Mouse (Mus musculus): ENCODE data around the gene Zfand4. TPM values are rescaled to one million over a fixed set of nuclear protein-coding genes. Genes with fewer than 3 reads are reported as not detected.

Gene Zfand4
- polyA plus RNA-seq, 1 experiment from 2014 or later = 8.3 TPM

GRCm38 (mm10) chr6:116266273-116267109, 2.5 kb downstream of the Zfand4 start:
- Histone ChIP-seq H3K4me3 (peak overlapping the region; percentile 12), H3K9ac (peak overlapping the region; percentile 40), H3K27ac (peak overlapping the region; percentile 45), H3K9me3 (no peaks in the 10 kb centered on the region), H3K27me3 (no peaks in the 10 kb centered on the region), H3K36me3 (peaks cover 12% of the 10 kb centered on the region), H3K4me1 (replicated peaks) (peaks cover 20% of the 10 kb centered on the region), H3K4me2 (peak overlapping the region; percentile 72)
- ATAC-seq (ENCODE audit: low FRiP score) = no peak
- 19% methylated on average over 11 of the region's 11 CpGs for WGBS

DNA sequence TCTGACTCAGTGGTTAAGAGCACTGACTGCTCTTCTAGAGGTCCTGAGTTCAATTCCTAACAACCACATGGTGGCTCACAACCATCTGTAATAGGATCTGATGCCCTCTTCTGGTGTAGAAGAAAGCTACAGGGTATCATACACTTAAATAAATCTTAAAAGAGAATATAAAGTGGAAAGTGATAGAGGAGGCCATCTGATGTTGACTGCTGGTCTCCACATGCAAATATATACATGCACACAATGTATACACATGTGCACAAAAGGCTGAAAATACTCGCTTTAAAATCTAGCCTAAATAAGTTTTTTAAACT, 3.0 kb downstream of the Zfand4 start:
- Histone ChIP-seq H3K27ac (no peak overlapping the region), H3K4me2 (no peak overlapping the region)

DNA sequence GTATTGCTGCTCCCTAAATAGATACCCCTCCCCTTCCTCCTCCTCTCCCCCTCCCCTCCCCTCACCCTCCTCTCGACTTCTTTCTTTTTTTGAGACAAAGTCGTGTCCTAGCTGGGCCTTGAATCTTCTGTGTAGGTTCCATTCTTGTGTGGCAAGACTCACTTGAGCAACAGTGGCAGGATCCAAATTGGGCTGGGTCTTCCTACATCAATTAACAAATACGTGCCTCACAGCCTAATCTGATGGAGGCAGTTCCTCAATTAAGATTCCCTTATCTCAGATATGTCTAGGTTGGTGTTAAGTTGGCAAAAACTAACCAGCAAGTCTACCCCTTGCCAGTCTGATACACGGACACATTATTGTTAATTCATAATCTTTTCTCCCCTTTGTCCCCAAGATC, 11.7 kb downstream of the Zfand4 start:
- 69% methylated on average over 4 of the region's 4 CpGs for WGBS
- H3K9me3 ChIP-seq = no peaks in the 10 kb centered on the region
- no peak overlapping the region for H3K4me2 ChIP-seq
- no peaks in the 10 kb centered on the region for H3K27me3 ChIP-seq
- H3K4me1 ChIP-seq (replicated peaks) = no peaks in the 10 kb centered on the region
- no peak overlapping the region for H3K4me3 ChIP-seq
- H3K9ac ChIP-seq = no peak overlapping the region
- no peak overlapping the region for H3K27ac ChIP-seq
- peaks cover 15% of the 10 kb centered on the region for H3K36me3 ChIP-seq
- ATAC-seq (ENCODE audit: low FRiP score) = no peak

More for the DNA sequence above, 3.0 kb downstream of the Zfand4 start:
- H3K4me3 ChIP-seq = no peak overlapping the region
- peaks cover 7% of the 10 kb centered on the region; the same call in 1 of the 2 replicates for H3K36me3 ChIP-seq
- H3K9me3 ChIP-seq = no peaks in the 10 kb centered on the region
- no peak for ATAC-seq (ENCODE audit: low FRiP score)
- H3K9ac ChIP-seq = no peak overlapping the region
- H3K4me1 ChIP-seq (replicated peaks) = peaks cover 20% of the 10 kb centered on the region
- 92% methylated on average over 1 of the region's 1 CpGs for WGBS
- no peaks in the 10 kb centered on the region for H3K27me3 ChIP-seq

GRCm38 (mm10) chr6:116278679-116279317, 14.8 kb downstream of the Zfand4 start:
- Histone ChIP-seq H3K9ac (no peak overlapping the region), H3K27me3 (no peaks in the 10 kb centered on the region), H3K36me3 (peaks cover 19% of the 10 kb centered on the region), H3K4me1 (replicated peaks) (no peaks in the 10 kb centered on the region), H3K9me3 (no peaks in the 10 kb centered on the region), H3K4me2 (no peak overlapping the region), H3K27ac (no peak overlapping the region), H3K4me3 (no peak overlapping the region)
- ATAC-seq (ENCODE audit: low FRiP score) = no peak
- WGBS = 82% methylated on average over 5 of the region's 5 CpGs

DNA sequence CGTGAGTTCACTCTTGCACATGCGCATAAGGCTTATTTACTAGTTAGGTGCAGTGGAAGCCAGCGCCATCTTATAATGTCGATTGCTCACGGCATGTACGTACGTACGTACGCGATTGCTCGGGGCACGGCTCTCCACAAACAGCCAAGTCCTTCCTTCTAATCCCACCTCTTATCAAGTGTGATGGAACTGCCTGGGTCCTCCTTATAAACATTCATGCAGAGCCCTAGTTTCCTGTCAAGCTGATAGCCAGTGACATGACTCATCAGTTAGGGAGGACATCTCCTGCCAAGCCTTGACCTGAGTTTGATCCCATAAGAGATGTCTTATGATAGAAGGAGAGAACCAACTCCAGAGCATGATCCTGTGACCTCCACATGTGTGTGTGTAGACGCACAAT, 17.0 kb downstream of the Zfand4 start:
- Histone ChIP-seq H3K27ac (no peak overlapping the region), H3K36me3 (peaks cover 8% of the 10 kb centered on the region; the same call in 1 of the 2 replicates), H3K4me3 (no peak overlapping the region), H3K4me1 (replicated peaks) (no peaks in the 10 kb centered on the region), H3K4me2 (no peak overlapping the region), H3K9ac (no peak overlapping the region), H3K9me3 (no peaks in the 10 kb centered on the region), H3K27me3 (no peaks in the 10 kb centered on the region)
- WGBS = 97% methylated on average over 13 of the region's 13 CpGs
- ATAC-seq (ENCODE audit: low FRiP score) = no peak

- Histone ChIP-seq H3K4me1 (replicated peaks) (no peaks in the 10 kb centered on the region), H3K27ac (no peak overlapping the region), H3K36me3 (peaks cover 4% of the 10 kb centered on the region; the same call in 1 of the 2 replicates), H3K4me2 (no peak overlapping the region), H3K9me3 (no peaks in the 10 kb centered on the region), H3K4me3 (no peak overlapping the region), H3K9ac (no peak overlapping the region), H3K27me3 (no peaks in the 10 kb centered on the region)
- 54% methylated on average over 4 of the region's 4 CpGs for WGBS
- no peak for ATAC-seq (ENCODE audit: low FRiP score)
These were observed 18.5 kb downstream of the Zfand4 start for GRCm38 (mm10) chr6:116282546-116282945.

GRCm38 (mm10) chr6:116283280-116283679, 19.3 kb downstream of the Zfand4 start:
- H3K27me3 ChIP-seq = no peaks in the 10 kb centered on the region
- WGBS = 61% methylated on average over 3 of the region's 3 CpGs
- H3K4me3 ChIP-seq = no peak overlapping the region
- H3K4me2 ChIP-seq = no peak overlapping the region
- H3K4me1 ChIP-seq (replicated peaks) = no peaks in the 10 kb centered on the region
- no peak overlapping the region for H3K9ac ChIP-seq
- no peak overlapping the region for H3K27ac ChIP-seq
- no peaks in the 10 kb centered on the region for H3K9me3 ChIP-seq
- H3K36me3 ChIP-seq = peaks cover 4% of the 10 kb centered on the region; the same call in 1 of the 2 replicates
- no peak for ATAC-seq (ENCODE audit: low FRiP score)

GRCm38 (mm10) chr6:116286321-116286720, 22.3 kb downstream of the Zfand4 start:
- no peak for ATAC-seq (ENCODE audit: low FRiP score)
- Histone ChIP-seq H3K4me2 (no peak overlapping the region), H3K36me3 (peaks cover 4% of the 10 kb centered on the region; the same call in 1 of the 2 replicates), H3K4me1 (replicated peaks) (no peaks in the 10 kb centered on the region), H3K4me3 (no peak overlapping the region), H3K9me3 (no peaks in the 10 kb centered on the region), H3K27me3 (no peaks in the 10 kb centered on the region), H3K27ac (no peak overlapping the region), H3K9ac (no peak overlapping the region)
- WGBS = 96% methylated on average over 4 of the region's 4 CpGs

- Histone ChIP-seq H3K4me1 (replicated peaks) (no peaks in the 10 kb centered on the region), H3K27ac (no peak overlapping the region), H3K4me2 (no peak overlapping the region), H3K9me3 (no peaks in the 10 kb centered on the region), H3K4me3 (no peak overlapping the region), H3K9ac (no peak overlapping the region), H3K36me3 (peaks cover 4% of the 10 kb centered on the region; the same call in 1 of the 2 replicates), H3K27me3 (no peaks in the 10 kb centered on the region)
- WGBS = 84% methylated on average over 5 of the region's 5 CpGs
- no peak for ATAC-seq (ENCODE audit: low FRiP score)
These were observed 23.0 kb downstream of the Zfand4 start for GRCm38 (mm10) chr6:116286870-116287575.

DNA sequence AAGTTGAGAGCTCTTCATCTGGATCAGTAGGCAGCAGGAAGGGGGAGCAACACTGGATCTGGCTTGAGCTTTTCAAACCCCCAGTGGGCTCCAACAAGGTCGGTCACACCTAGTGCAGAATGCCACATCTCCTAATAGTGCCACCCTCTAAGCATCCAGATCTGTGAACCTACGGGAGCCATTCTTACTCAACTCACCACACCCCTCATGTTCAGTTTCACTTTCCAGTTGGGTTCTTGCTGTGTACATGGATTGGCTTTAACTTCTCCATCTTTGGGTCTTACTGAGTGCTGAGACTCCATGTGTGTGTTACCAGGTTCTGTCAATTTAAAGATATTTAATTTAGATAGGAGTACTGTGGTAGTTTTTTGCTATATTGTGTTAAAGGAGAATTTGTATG, 47.4 kb downstream of the Zfand4 start:
- Histone ChIP-seq H3K27ac (no peak overlapping the region), H3K4me2 (no peak overlapping the region), H3K4me3 (no peak overlapping the region), H3K36me3 (no peaks in the 10 kb centered on the region), H3K27me3 (no peaks in the 10 kb centered on the region), H3K9me3 (no peaks in the 10 kb centered on the region), H3K9ac (no peak overlapping the region), H3K4me1 (replicated peaks) (no peaks in the 10 kb centered on the region)
- WGBS = 92% methylated on average over 2 of the region's 2 CpGs
- no peak for ATAC-seq (ENCODE audit: low FRiP score)

DNA sequence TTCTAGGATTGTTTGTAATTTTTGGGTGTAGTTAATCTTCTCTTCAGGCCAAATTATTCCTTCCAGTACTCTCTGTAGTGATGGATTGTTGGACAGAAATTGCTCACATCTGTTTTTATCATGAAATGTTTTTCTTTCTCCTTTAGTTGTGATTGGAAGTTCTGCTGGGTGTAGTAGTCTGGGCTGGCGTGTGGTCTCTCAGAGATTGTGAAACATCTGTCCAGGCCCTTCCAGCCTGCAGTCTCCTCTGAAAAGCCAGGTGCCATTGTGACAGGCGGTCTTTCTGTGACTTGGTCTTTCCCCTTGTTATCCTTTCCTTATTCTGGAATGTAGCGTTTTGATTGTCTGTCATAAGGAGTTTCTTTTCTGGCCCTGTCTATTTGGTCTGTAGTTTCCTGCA, 55.2 kb downstream of the Zfand4 start:
- H3K9ac ChIP-seq = no peak overlapping the region
- H3K4me1 ChIP-seq (replicated peaks) = no peaks in the 10 kb centered on the region
- no peak overlapping the region for H3K4me2 ChIP-seq
- H3K36me3 ChIP-seq = no peaks in the 10 kb centered on the region
- 82% methylated on average over 3 of the region's 3 CpGs for WGBS
- no peaks in the 10 kb centered on the region for H3K27me3 ChIP-seq
- ATAC-seq (ENCODE audit: low FRiP score) = no peak
- H3K9me3 ChIP-seq = no peaks in the 10 kb centered on the region
- no peak overlapping the region for H3K27ac ChIP-seq
- H3K4me3 ChIP-seq = no peak overlapping the region

DNA sequence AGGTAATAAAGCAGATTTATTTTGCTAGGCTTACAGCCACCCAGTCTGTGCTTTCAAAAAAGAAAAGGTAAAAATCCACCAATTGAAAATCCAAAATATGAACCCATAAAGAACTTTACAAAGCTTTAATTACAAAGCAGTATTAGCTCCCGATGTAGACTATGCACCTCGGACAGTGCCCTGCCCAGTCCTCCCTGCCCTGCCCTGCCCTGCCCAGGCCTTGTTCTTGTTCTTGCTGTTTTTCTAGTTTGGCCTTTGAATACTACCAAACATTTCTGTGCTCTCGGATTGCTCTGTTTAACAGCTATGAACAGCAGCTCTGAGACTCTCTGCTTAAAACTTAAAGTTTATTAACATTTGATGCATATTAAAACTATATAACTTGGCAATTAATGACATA, 62.6 kb downstream of the Zfand4 start:
- Histone ChIP-seq H3K9me3 (no peaks in the 10 kb centered on the region), H3K4me3 (no peak overlapping the region), H3K27me3 (no peaks in the 10 kb centered on the region), H3K27ac (no peak overlapping the region), H3K9ac (no peak overlapping the region), H3K4me2 (no peak overlapping the region), H3K36me3 (no peaks in the 10 kb centered on the region), H3K4me1 (replicated peaks) (no peaks in the 10 kb centered on the region)
- no peak for ATAC-seq (ENCODE audit: low FRiP score)
- WGBS = 93% methylated on average over 3 of the region's 3 CpGs
